Mouse (Mus musculus): Measurements from ENCODE around the gene Hbp1.

The Hbp1 gene

DNA sequence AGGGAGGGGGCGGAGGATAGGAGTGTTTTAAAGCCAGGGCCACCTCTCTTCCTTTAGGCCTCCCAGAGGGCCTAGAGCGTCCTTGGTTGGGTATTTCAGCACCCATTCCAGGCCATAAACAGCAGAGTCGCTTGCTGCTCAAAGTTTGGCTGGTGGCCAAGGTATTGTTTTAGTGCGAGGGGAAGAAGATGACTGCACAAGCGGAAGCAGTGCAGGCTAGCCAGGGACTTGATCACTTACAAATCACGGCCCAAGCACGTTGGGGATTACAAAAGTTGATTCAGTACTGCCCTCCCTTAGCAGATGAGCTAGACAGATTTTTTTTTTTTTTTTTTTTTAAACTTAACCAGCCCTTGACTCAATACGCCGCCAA is 310 bp upstream of the Hbp1 start:
- DNase-seq (ENCODE audit: low spot score): no peak

DNA sequence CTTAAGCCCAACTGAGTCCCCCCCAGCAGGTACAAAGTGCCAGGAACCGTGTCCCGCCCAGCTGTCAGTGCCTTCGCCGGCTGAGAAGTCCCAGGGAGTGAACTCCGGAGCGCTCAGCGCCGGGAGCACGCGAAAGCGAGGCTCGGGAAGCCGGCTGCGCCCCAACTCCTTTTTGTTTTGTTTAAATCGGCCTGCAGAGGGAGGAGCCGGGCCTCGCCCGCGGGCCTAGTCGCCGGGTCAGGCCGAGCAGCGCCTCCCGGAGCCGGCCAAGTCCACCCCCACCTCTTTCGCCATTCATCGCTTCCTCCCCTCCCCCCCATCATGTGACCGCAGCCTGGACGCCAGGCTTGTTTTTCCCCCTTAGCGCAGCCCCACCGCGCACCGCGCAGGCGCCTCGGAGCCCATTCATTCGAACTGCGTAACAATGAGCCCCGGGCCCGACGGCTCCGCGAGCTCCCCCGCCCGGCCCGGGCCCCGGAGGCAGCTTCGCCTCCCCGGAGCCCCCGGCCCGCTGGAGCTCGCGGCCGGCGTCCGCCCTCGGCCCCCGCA is 1.1 kb downstream of the Hbp1 start:
- peak; percentile 91 for DNase-seq (ENCODE audit: low spot score)

DNA sequence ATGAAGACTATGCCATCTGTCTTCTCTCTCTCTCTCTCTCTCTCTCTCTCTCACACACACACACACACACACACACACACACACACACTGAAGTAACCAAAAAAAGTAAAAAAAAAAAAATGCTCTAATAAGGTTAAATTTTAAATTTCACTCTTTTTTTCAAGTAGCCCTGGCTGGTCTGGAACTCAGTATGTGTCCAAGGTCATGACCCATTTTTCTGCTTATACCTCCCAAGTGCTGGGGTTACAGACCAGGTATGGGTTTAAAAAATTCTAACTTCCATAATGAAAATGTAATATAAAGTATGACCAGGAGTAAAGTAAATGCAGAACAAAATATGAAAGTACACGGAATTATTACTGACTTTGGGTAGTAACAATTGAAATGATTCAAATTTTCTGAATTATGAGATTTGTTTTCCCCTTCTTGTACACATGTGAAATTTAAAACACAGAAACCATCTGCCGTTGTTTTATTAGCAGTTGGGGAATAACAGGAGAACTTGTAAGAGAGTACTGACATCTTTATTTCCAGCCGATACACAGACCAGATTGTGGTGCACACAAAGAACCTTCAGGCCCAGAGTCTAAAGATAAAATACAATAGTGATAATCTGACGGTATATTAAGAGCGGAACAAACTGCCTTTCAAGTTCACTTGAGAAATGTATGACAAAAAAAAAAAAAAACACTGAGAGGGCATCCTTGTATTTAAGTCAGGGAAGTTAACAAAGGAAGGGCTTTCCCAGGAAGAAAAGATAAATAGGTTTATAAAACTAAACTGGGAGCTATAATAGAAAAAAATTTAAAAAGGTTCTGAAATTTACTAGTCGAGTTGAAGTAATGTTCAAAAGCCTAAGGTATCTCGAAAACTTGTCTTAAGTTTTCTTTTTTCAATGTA is 2.0 kb downstream of the Hbp1 start:
- DNase-seq (ENCODE audit: low spot score): no peak

DNA sequence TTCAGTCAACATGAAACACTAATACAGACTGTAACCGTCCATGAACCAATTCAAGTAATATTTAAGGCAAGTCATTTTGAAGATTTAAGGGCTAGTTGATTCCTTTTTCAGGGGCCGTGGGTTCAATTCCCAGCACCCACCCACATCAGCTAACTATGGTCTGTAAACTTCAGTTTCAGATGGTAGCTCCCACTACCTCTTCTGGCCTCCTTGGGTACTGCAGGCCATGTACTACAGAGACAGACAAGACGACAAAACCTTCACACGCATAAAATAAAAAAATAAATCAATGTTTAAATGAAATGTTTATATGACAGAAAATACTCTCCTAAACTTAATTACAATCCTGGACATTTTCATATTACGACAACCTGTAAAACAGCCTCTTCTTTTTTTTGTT is 2.9 kb downstream of the Hbp1 start:
- DNase-seq (ENCODE audit: low spot score): no peak

- DNase-seq (ENCODE audit: low spot score): no peak
Measured at GRCm38 (mm10) chr12:31944405-31944804, 5.9 kb downstream of the Hbp1 start.

DNA sequence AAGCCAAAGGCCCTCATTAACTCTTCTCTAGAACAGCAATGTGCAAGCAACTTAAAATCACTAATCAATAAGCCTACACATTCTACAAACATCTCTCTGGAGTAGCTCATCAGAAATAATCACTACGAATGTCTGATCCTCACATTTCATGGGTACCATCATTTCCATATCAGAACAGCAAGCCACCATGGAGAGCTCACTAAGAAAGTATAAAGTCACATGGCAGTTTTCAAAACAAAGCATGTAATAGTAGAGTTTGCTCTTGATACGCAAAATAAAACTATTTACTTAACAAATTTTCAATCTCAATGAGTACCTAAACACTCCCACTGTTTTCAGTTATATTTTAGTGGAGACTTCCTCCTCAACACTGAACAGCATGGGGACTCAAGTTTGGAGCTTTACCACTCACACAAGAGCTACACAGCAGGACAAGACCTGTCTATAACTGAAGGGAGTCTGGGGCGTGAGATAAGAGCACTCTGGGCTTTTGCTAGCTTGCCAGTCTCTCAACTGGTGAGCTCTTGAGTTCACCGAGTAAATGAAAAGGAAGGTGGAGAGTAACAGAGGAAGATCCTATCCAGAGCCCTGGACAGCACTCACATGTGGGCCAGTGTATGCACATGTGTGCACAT is 7.2 kb downstream of the Hbp1 start:
- no peak for DNase-seq (ENCODE audit: low spot score)

- DNase-seq (ENCODE audit: low spot score): no peak
Measured at GRCm38 (mm10) chr12:31939026-31939425, 11.3 kb downstream of the Hbp1 start.

- no peak for DNase-seq (ENCODE audit: low spot score)
Measured at GRCm38 (mm10) chr12:31938391-31938997, 11.8 kb downstream of the Hbp1 start.

- DNase-seq (ENCODE audit: low spot score): no peak
Measured at GRCm38 (mm10) chr12:31937613-31938012, 12.7 kb downstream of the Hbp1 start.

DNA sequence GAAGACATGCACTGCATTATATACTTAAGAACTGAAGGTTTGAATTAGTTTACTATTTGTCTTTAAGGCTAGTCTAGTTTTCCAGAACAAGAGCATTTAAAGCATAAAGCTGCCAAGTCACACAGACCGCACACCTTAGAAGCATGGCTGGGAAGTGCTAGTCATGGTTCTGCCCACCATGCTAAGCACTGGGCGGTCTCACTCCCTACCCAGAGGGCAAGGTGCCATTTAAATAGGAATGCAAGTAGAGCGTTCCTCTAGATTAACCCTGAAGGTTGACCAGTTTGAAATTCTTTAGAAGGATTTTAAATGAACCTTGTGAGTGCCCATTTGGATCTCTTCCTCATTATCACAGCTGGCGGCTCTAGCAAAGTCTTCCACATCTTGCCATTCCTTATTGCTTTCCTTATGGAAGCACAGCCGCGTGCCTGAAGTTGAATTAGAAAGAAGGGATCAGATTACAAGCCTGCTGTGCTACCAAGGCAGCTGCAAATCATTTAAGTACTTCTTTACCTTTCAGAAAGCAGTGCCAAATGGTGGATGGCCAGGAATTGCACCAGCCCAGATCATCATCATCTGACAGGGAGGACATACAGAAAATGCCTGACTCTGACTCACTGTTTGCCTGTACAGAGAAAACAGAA is 13.6 kb downstream of the Hbp1 start:
- DNase-seq (ENCODE audit: low spot score): no peak

DNA sequence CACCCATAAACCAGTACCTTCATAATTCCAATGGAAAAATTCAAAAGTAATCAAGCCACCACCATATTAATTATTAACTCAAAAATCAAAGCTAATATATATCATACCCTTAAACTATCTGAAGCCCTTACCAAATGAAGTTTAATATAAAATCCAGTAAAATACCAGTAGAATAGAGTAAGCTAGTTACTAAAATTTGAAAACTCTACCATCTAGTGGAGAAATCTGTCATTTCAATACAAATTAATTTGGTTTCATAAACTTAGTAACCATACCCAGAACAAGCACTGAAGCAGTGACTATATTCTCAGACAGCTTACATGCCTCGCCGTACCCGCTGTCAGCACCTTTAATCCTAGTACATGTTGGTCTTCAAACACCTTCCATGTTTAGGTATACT is 18.5 kb downstream of the Hbp1 start:
- DNase-seq (ENCODE audit: low spot score): no peak

DNA sequence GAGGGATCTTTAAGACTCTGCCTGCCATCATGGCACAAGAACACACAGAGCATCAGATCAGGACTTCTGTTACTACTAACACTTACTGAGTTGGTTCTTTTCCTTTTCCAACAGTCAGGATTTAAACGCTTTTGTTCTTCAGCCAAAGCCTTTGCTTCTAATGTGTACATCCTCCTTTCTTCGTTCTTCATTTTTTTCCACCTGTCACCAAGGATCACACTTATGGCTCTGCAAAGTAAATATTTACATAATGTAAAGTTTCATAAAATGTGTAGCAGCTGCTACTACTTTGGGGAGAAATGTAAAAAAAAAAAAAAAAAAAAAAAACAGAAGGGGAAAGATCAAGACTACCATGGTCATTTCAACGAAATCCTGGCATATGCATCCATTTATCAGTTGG is 21.8 kb downstream of the Hbp1 start:
- DNase-seq (ENCODE audit: low spot score): no peak

DNA sequence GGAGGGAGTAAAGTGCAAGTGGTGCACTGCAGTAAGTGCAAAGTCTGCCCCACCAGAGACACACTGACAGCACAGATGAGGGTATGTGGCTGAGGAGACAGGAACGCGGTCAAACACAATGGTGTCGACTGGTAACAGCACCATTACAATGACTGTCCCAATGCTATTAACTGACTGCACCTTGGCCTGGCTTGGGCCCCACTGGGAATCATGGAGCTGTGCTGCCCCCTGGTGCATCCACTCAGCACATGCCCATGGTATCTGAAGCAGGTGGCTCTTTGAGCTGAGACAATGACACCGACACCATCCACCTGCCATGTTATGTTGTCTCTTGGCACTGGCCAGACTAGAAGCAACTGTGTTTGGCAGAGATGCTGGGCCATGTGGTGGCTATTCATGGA is 23.7 kb downstream of the Hbp1 start:
- DNase-seq (ENCODE audit: low spot score): peak; percentile 56

DNA sequence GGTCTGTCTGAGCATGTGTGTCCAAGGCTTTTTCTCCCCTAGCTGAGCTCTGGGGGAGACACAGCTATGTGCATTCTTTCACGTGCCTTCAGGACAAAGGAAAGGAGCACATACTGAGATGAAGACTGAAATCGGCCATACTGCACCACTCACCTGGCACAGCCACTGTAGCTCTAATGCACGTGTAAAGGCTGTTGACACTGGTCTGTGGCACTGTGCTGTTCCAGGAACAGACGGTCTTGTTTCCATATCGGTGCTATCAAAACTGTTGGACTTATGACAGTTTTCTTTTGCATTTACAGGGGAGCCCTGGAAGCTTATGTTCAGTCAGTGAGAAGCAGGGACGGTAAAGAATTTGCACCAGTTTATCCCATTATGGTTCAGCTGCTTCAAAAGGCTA is 25.0 kb downstream of the Hbp1 start:
- DNase-seq (ENCODE audit: low spot score): no peak

GRCm38 (mm10) chr12:31924135-31924534 is 26.2 kb downstream of the Hbp1 start:
- no peak for DNase-seq (ENCODE audit: low spot score)

- no peak for DNase-seq (ENCODE audit: low spot score)
Measured at GRCm38 (mm10) chr12:31920464-31921405, 29.6 kb downstream of the Hbp1 start.

- peak; percentile 63 for DNase-seq (ENCODE audit: low spot score)
Measured at GRCm38 (mm10) chr12:31917245-31917644, 33.1 kb downstream of the Hbp1 start.

DNA sequence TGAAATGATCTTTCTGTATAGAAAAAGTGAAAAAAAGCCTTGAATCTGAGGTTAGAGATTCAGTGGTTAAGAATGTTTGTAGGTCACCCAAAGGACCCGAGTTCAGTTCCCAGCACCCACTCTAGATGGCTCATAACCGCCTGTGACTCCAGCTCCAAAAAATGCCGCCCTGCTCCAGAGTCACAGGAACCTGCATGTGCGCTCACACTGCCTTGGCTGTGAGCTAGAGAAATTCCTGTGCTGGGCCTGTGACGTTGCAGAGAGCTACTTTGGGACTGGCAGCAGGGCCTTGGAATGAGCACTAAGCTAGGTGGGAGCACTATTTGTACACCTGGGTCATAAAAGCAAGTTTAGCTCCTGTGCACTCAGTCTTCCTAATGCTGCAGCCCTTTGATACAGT is 33.6 kb downstream of the Hbp1 start:
- no peak for DNase-seq (ENCODE audit: low spot score)

GRCm38 (mm10) chr12:31913614-31914013 is 36.7 kb downstream of the Hbp1 start:
- no peak for DNase-seq (ENCODE audit: low spot score)

DNA sequence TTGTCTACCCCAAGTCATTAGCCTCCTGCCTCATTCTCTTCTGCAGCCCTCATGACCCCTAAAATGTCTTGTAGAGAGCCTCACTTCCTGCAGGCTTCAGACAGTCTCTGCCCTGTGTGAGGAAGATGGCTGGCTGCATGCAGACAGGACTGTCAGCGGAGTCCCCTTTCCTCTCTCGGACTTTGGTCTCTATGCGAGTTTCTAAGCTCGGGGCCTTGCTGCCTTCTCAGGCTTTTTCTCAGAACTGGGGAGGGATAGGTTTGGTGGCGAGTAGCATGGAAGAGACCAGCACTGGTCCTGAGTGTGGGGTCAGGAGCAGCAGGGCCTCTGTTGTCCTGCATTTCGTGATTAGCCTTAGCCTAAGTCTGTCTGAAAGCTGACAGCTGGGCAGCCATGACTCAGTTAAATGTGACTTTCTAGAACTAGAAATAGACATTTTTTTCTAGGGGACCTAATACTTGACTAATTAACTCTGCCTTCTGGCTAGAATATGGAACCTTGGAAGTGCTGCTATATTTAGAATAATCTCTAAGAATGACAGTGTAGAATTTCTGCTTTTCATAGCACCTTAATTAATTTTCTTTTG is 37.3 kb downstream of the Hbp1 start:
- no peak for DNase-seq (ENCODE audit: low spot score)

DNA sequence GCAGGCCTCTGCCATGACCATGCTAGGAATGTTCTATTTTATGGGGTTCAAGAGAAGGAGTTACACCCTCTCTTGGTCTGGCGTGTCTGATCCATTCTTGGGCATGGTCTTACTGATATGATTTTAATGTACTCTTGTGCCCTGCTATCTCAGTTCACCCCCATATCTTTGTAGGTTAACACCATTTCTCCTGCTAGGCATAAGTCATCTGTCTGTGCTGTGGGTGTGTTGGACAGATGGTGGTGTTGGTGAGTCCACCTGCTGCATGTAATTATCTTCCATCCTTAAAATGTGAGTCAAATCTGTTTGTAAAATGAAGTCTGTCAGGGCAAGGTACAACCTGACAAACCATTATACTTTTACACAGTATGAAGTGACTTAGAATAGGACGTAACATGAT is 42.9 kb downstream of the Hbp1 start:
- no peak for DNase-seq (ENCODE audit: low spot score)

All from ovary, postnatal 36 days (tissue).